Mouse (Mus musculus) midbrain, embryonic 13.5 days (tissue): ENCODE results near the gene Gas2l3. TPM values are rescaled to one million over a fixed set of nuclear protein-coding genes. Genes with fewer than 3 reads are reported as not detected.

ENCODE experiments used
- ATAC-seq: fragments of 200-750 bp; cut with Nextera tagmentation; 2 replicates; pipeline ENCODE4 v1.8.0; 2017; ENCODE audit warnings: mild to moderate bottlenecking, moderate TSS enrichment, moderate library complexity
- H3K27ac ChIP-seq: fragments of 300-500 bp; sonication (generic); 2 replicates; pipeline ENCODE4 v1.5.1; 2015; ENCODE audit warnings: inconsistent platforms, mild to moderate bottlenecking, moderate library complexity
- H3K27me3 ChIP-seq: fragments of 300-500 bp; sonication (generic); 2 replicates; pipeline ENCODE4 v1.6.1; 2015; ENCODE audit warnings: mild to moderate bottlenecking, inconsistent platforms
- H3K36me3 ChIP-seq: fragments of 300-500 bp; sonication (generic); 2 replicates; pipeline ENCODE4 v1.6.1; 2015; ENCODE audit warnings: mild to moderate bottlenecking, inconsistent platforms
- H3K4me1 ChIP-seq: fragments of 300-500 bp; sonication (generic); replicated peaks from 2 replicates; pipeline ENCODE4 v1.6.1; 2015; ENCODE audit warnings: inconsistent platforms
- H3K4me2 ChIP-seq: fragments of 300-500 bp; sonication (generic); replicated peaks from 2 replicates; pipeline ENCODE4 v1.6.1; 2015; ENCODE audit warnings: moderate library complexity, mild to moderate bottlenecking, inconsistent platforms
- H3K4me3 ChIP-seq: fragments of 300-500 bp; sonication (generic); replicated peaks from 2 replicates; pipeline ENCODE4 v1.5.1; 2015; ENCODE audit warnings: mild to moderate bottlenecking, inconsistent platforms
- H3K9ac ChIP-seq: fragments of 300-500 bp; sonication (generic); replicated peaks from 2 replicates; pipeline ENCODE4 v1.6.1; 2015; ENCODE audit warnings: mild to moderate bottlenecking, inconsistent platforms
- H3K9me3 ChIP-seq: fragments of 300-500 bp; sonication (generic); 2 replicates; pipeline ENCODE4 v1.6.1; 2016; ENCODE audit warnings: mild to moderate bottlenecking, inconsistent platforms
- WGBS: fragments of 180-500 bp; shearing (Covaris S2); methylation state at CpG from one replicate; pipeline ENCODE4 v1.1.7; 2015; 5-methylcytosine and 5-hydroxymethylcytosine counted together
- polyA plus RNA-seq: library from polyadenylated mRNA; unstranded; fragments of >200 nt; fragmentation: Nextera tagmentation; extraction: Ambion mirVana; gene quantifications from 2 replicates; pipeline ENCODE4 v1.2.1, GENCODE M21; 2015

The Gas2l3 gene
- polyA plus RNA-seq, 1 experiment from 2014 or later, result 6.8 TPM

- WGBS, result 69% methylated on average over 4 of the region's 4 CpGs
- Histone ChIP-seq H3K27ac (no peak overlapping the region), H3K9me3 (no peaks in the 10 kb centered on the region), H3K27me3 (0 out of 2 replicates have a peak, but pooled peaks cover 3% of the 10 kb centered on the region), H3K36me3 (no peaks in the 10 kb centered on the region), H3K4me3 (no peak overlapping the region), H3K4me1 (no peaks in the 10 kb centered on the region; the same call in 1 of the 2 replicates), H3K9ac (no peak overlapping the region), H3K4me2 (no peak overlapping the region)
- no peak for ATAC-seq
These were observed 52.1 kb downstream of the Gas2l3 start for GRCm38 (mm10) chr10:89391571-89392163.

- Histone ChIP-seq H3K9me3 (no peaks in the 10 kb centered on the region), H3K27ac (no peak overlapping the region), H3K4me1 (no peaks in the 10 kb centered on the region), H3K4me2 (no peak overlapping the region), H3K27me3 (0 out of 2 replicates have a peak, but pooled peaks cover 3% of the 10 kb centered on the region), H3K9ac (no peak overlapping the region), H3K4me3 (no peak overlapping the region), H3K36me3 (no peaks in the 10 kb centered on the region)
- no peak for ATAC-seq
- 85% methylated on average over 3 of the region's 3 CpGs for WGBS
These were observed 57.3 kb downstream of the Gas2l3 start for GRCm38 (mm10) chr10:89386461-89386860.

- H3K4me1 ChIP-seq, result no peaks in the 10 kb centered on the region
- H3K9ac ChIP-seq, result no peak overlapping the region
- no peaks in the 10 kb centered on the region for H3K9me3 ChIP-seq
- no peak overlapping the region for H3K4me2 ChIP-seq
- 4% methylated on average over 5 of the region's 5 CpGs for WGBS
- ATAC-seq, result peak; percentile 84; the same call in 1 of the 2 replicates
- H3K27me3 ChIP-seq, result no peaks in the 10 kb centered on the region
- no peaks in the 10 kb centered on the region for H3K36me3 ChIP-seq
- no peak overlapping the region for H3K27ac ChIP-seq
- no peak overlapping the region for H3K4me3 ChIP-seq
These were observed 60.3 kb downstream of the Gas2l3 start for GRCm38 (mm10) chr10:89383462-89383861.

DNA sequence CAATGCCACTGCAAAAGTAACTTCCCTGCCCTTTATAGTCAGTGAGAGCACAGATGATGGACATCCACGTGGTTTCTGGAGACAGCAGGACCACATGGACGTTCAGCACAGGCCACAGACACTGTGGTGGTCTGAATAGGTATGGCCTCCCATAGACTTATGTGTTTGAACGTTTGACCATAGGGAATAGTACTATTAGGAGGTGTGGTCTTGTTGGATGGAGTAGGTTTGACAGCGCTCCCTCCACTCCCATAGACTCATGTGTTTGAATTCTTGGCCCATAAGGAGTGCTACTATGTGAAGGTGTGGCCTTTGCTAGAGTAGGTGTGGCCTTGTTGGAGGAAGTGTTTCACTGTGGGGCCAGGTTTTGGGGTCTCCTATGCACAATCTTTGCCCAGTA is 66.0 kb downstream of the Gas2l3 start:
- Histone ChIP-seq H3K27me3 (no peaks in the 10 kb centered on the region), H3K4me3 (no peak overlapping the region), H3K4me2 (no peak overlapping the region), H3K9me3 (no peaks in the 10 kb centered on the region), H3K27ac (no peak overlapping the region), H3K9ac (no peak overlapping the region), H3K36me3 (no peaks in the 10 kb centered on the region), H3K4me1 (no peaks in the 10 kb centered on the region)
- no peak for ATAC-seq
- WGBS, result 78% methylated on average over 4 of the region's 4 CpGs

- no peaks in the 10 kb centered on the region for H3K27me3 ChIP-seq
- no peak overlapping the region for H3K27ac ChIP-seq
- no peaks in the 10 kb centered on the region for H3K36me3 ChIP-seq
- no peaks in the 10 kb centered on the region for H3K4me1 ChIP-seq
- WGBS, result 79% methylated on average over 1 of the region's 1 CpGs
- no peak overlapping the region for H3K4me3 ChIP-seq
- no peak overlapping the region for H3K4me2 ChIP-seq
- H3K9me3 ChIP-seq, result no peaks in the 10 kb centered on the region
- ATAC-seq, result no peak
- no peak overlapping the region for H3K9ac ChIP-seq
These were observed 73.7 kb downstream of the Gas2l3 start for GRCm38 (mm10) chr10:89370051-89370450.

GRCm38 (mm10) chr10:89358933-89359332 is 84.8 kb downstream of the Gas2l3 start:
- Histone ChIP-seq H3K4me2 (no peak overlapping the region), H3K9ac (no peak overlapping the region), H3K4me3 (no peak overlapping the region), H3K4me1 (no peaks in the 10 kb centered on the region), H3K27ac (no peak overlapping the region), H3K36me3 (no peaks in the 10 kb centered on the region), H3K9me3 (no peaks in the 10 kb centered on the region), H3K27me3 (no peaks in the 10 kb centered on the region)
- WGBS, result 89% methylated on average over 3 of the region's 3 CpGs
- ATAC-seq, result no peak

Other genes starting within 250 kb of the Gas2l3 start
- 5.4 and 6.4 TPM in 2 replicates for gene Ano4, start 99.2 kb downstream of the Gas2l3 start, polyA plus RNA-seq
- 0.13 TPM in 1 of 2 replicates, not detected in the other for gene Nr1h4, start 89.6 kb upstream of the Gas2l3 start, polyA plus RNA-seq
- gene Slc17a8, start 177.3 kb upstream of the Gas2l3 start, polyA plus RNA-seq, result 1.0 and 2.3 TPM in 2 replicates
- gene Scyl2, start 242.3 kb upstream of the Gas2l3 start, polyA plus RNA-seq, result 10.5 and 11.0 TPM in 2 replicates